Mouse (Mus musculus): ENCODE measurements around the gene Gm20388. TPM values are rescaled to one million over a fixed set of nuclear protein-coding genes. Genes with fewer than 3 reads are reported as not detected.

Gene Gm20388
- polyA plus RNA-seq, 1 experiment from 2014 or later, result not detected

GRCm38 (mm10) chr8:121255727-121256265 lies 1345.2 kb downstream of the Gm20388 start:
- no peak overlapping the region for H3K9ac ChIP-seq
- H3K27me3 ChIP-seq (ENCODE audit: control insufficient read depth, insufficient read depth, low read length), result peaks cover 8% of the 10 kb centered on the region; the same call in 1 of the 2 replicates
- ATAC-seq (ENCODE audit: low FRiP score) (no peak), DNase-seq (ENCODE audit: low spot score) (no peak)
- no peaks in the 10 kb centered on the region for H3K36me3 ChIP-seq (replicated peaks; ENCODE audit: control insufficient read depth, insufficient read depth)
- no peak overlapping the region for H3K27ac ChIP-seq
- H3K4me2 ChIP-seq (replicated peaks), result no peak overlapping the region
- no peaks in the 10 kb centered on the region for H3K9me3 ChIP-seq (ENCODE audit: control insufficient read depth, low read length)
- H3K4me1 ChIP-seq (replicated peaks; ENCODE audit: control insufficient read depth, insufficient read depth, low read length), result peaks cover 13% of the 10 kb centered on the region; the same call in 1 of the 2 replicates
- WGBS, result 40% methylated on average over 14 of the region's 14 CpGs
- no peak overlapping the region for H3K4me3 ChIP-seq (replicated peaks; ENCODE audit: low read length)

DNA sequence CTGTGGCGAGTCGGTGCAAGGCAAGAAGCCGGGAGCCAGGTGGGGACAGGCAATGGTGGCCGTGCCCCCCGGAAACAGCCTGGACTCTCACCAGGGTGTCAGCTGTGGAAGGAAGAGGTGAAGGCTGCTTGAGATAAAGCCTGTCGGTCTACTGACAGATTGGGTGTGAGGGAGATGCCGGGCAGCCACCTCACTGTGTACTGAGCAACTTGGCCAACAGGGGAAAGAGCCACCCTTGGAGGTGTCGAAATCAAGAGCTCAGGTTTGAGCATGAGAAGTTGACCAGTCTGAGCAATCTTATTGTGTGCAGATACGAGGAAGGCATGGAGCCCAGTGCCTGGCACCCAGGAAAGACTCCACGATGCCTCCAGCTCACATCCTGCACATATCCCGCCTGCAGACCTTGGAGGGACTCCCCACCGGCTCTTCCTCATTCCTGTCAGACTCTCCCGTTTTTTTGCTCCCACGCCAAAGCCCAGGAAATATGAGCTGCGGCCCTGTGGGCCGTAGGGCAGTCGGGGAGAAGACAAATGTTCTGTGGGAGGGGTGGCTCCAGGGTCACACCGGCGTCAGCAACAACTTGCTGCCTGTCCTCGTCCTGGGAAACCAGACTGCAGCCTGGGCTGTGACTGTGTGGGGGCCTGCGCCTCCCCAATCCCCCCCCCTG lies 1347.6 kb downstream of the Gm20388 start:
- H3K4me1 ChIP-seq (replicated peaks; ENCODE audit: control insufficient read depth, insufficient read depth, low read length), result peaks cover 9% of the 10 kb centered on the region; the same call in 1 of the 2 replicates
- no peaks in the 10 kb centered on the region for H3K9me3 ChIP-seq (ENCODE audit: control insufficient read depth, low read length)
- ATAC-seq (ENCODE audit: low FRiP score), result no peak
- DNase-seq (ENCODE audit: low spot score), result no peak
- WGBS, result 47% methylated on average over 21 of the region's 21 CpGs
- peaks cover 8% of the 10 kb centered on the region; the same call in 1 of the 2 replicates for H3K27me3 ChIP-seq (ENCODE audit: control insufficient read depth, insufficient read depth, low read length)
- no peak overlapping the region for H3K4me3 ChIP-seq (replicated peaks; ENCODE audit: low read length)
- H3K36me3 ChIP-seq (replicated peaks; ENCODE audit: control insufficient read depth, insufficient read depth), result no peaks in the 10 kb centered on the region
- H3K4me2 ChIP-seq (replicated peaks), result no peak overlapping the region
- H3K9ac ChIP-seq, result no peak overlapping the region
- H3K27ac ChIP-seq, result no peak overlapping the region

GRCm38 (mm10) chr8:121262728-121263389 lies 1352.2 kb downstream of the Gm20388 start:
- H3K9ac ChIP-seq, result no peak overlapping the region
- no peaks in the 10 kb centered on the region for H3K36me3 ChIP-seq (replicated peaks; ENCODE audit: control insufficient read depth, insufficient read depth)
- H3K4me3 ChIP-seq (replicated peaks; ENCODE audit: low read length), result no peak overlapping the region
- no peak for ATAC-seq (ENCODE audit: low FRiP score)
- H3K27me3 ChIP-seq (ENCODE audit: control insufficient read depth, insufficient read depth, low read length), result peaks cover 8% of the 10 kb centered on the region; the same call in 1 of the 2 replicates
- H3K4me2 ChIP-seq (replicated peaks), result no peak overlapping the region; the same call in 1 of the 2 replicates
- WGBS, result 85% methylated on average over 21 of the region's 21 CpGs
- no peaks in the 10 kb centered on the region for H3K9me3 ChIP-seq (ENCODE audit: control insufficient read depth, low read length)
- H3K4me1 ChIP-seq (replicated peaks; ENCODE audit: control insufficient read depth, insufficient read depth, low read length), result peaks cover 14% of the 10 kb centered on the region; the same call in 1 of the 2 replicates
- DNase-seq (ENCODE audit: low spot score), result no peak
- no peak overlapping the region for H3K27ac ChIP-seq

- Histone ChIP-seq H3K4me1 (replicated peaks; ENCODE audit: control insufficient read depth, insufficient read depth, low read length) (peaks cover 12% of the 10 kb centered on the region; the same call in 1 of the 2 replicates), H3K4me3 (replicated peaks; ENCODE audit: low read length) (no peak overlapping the region), H3K36me3 (replicated peaks; ENCODE audit: control insufficient read depth, insufficient read depth) (no peaks in the 10 kb centered on the region), H3K4me2 (replicated peaks) (peak overlapping the region; percentile 27; the same call in 1 of the 2 replicates), H3K9me3 (ENCODE audit: control insufficient read depth, low read length) (no peaks in the 10 kb centered on the region), H3K27ac (no peak overlapping the region), H3K27me3 (ENCODE audit: control insufficient read depth, insufficient read depth, low read length) (peaks cover 3% of the 10 kb centered on the region; the same call in 1 of the 2 replicates), H3K9ac (no peak overlapping the region)
- 49% methylated on average over 14 of the region's 14 CpGs for whole genome bisulfite sequencing
- ATAC-seq (ENCODE audit: low FRiP score) (no peak), DNase-seq (ENCODE audit: low spot score) (no peak)
Observed at GRCm38 (mm10) chr8:121263390-121263775, 1352.7 kb downstream of the Gm20388 start.

DNA sequence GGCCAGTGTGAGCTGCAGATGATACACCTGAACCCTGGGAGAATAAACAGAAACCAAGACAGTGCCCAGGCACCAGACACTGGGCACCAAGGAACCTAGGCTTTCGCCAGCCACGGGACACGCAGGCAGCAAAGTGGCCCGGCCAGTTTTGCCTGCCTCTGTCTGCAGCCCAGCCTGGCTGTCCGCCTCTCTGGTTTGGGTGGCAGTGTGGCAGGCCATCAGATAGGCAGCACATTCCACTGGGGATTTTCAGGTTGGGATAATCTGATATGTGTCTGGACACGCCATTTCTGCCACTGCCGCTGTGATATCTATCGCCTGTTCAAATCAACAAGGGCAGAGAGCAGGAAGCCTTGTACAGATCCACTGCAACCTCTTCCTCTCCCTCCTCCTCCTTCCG lies 1353.6 kb downstream of the Gm20388 start:
- H3K4me2 ChIP-seq (replicated peaks), result no peak overlapping the region
- no peak overlapping the region for H3K27ac ChIP-seq
- H3K27me3 ChIP-seq (ENCODE audit: control insufficient read depth, insufficient read depth, low read length), result no peaks in the 10 kb centered on the region
- 89% methylated on average over 9 of the region's 9 CpGs for WGBS
- H3K9me3 ChIP-seq (ENCODE audit: control insufficient read depth, low read length), result no peaks in the 10 kb centered on the region
- ATAC-seq (ENCODE audit: low FRiP score), result no peak
- H3K9ac ChIP-seq, result no peak overlapping the region
- no peak overlapping the region for H3K4me3 ChIP-seq (replicated peaks; ENCODE audit: low read length)
- DNase-seq (ENCODE audit: low spot score), result no peak
- no peaks in the 10 kb centered on the region for H3K36me3 ChIP-seq (replicated peaks; ENCODE audit: control insufficient read depth, insufficient read depth)
- 0 out of 2 replicates have a peak, but pooled peaks cover 6% of the 10 kb centered on the region for H3K4me1 ChIP-seq (replicated peaks; ENCODE audit: control insufficient read depth, insufficient read depth, low read length)

- DNase-seq (ENCODE audit: low spot score) (no peak), ATAC-seq (ENCODE audit: low FRiP score) (no peak)
- Histone ChIP-seq H3K4me1 (replicated peaks; ENCODE audit: control insufficient read depth, insufficient read depth, low read length) (no peaks in the 10 kb centered on the region), H3K36me3 (replicated peaks; ENCODE audit: control insufficient read depth, insufficient read depth) (no peaks in the 10 kb centered on the region), H3K27me3 (ENCODE audit: control insufficient read depth, insufficient read depth, low read length) (no peaks in the 10 kb centered on the region), H3K9ac (no peak overlapping the region), H3K4me3 (replicated peaks; ENCODE audit: low read length) (no peak overlapping the region), H3K27ac (no peak overlapping the region), H3K4me2 (replicated peaks) (no peak overlapping the region), H3K9me3 (ENCODE audit: control insufficient read depth, low read length) (no peaks in the 10 kb centered on the region)
- 72% methylated on average over 8 of the region's 8 CpGs for WGBS
Observed at GRCm38 (mm10) chr8:121271542-121271941, 1360.9 kb downstream of the Gm20388 start.

DNA sequence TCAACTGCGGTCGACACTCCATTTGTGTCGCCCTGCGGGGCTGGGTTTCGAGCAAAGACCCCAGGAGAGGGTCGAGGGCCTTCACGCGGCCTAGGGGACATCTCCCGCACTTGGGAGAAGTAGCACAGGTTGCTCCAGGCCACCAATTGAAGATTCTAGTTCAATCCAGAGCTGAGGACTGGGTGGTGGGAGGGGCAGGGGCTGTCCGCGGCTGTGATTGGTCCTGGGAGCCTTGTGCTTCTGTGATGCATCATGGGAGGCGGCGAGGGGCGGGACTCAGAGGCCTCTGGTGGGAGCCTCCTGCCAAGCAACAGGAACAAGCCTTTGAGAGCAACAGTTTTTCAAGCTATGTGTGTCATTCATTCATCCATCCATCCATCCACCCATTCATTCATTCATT lies 1362.6 kb downstream of the Gm20388 start:
- no peaks in the 10 kb centered on the region for H3K9me3 ChIP-seq (ENCODE audit: control insufficient read depth, low read length)
- H3K4me2 ChIP-seq (replicated peaks), result peak overlapping the region; percentile 30
- H3K27ac ChIP-seq, result no peak overlapping the region
- H3K4me3 ChIP-seq (replicated peaks; ENCODE audit: low read length), result no peak overlapping the region
- H3K36me3 ChIP-seq (replicated peaks; ENCODE audit: control insufficient read depth, insufficient read depth), result no peaks in the 10 kb centered on the region
- ATAC-seq (ENCODE audit: low FRiP score) (peak; percentile 72; the same call in 1 of the 2 replicates), DNase-seq (ENCODE audit: low spot score) (peak; percentile 44)
- WGBS, result 58% methylated on average over 14 of the region's 14 CpGs
- no peaks in the 10 kb centered on the region for H3K4me1 ChIP-seq (replicated peaks; ENCODE audit: control insufficient read depth, insufficient read depth, low read length)
- H3K27me3 ChIP-seq (ENCODE audit: control insufficient read depth, insufficient read depth, low read length), result no peaks in the 10 kb centered on the region
- H3K9ac ChIP-seq, result no peak overlapping the region

DNA sequence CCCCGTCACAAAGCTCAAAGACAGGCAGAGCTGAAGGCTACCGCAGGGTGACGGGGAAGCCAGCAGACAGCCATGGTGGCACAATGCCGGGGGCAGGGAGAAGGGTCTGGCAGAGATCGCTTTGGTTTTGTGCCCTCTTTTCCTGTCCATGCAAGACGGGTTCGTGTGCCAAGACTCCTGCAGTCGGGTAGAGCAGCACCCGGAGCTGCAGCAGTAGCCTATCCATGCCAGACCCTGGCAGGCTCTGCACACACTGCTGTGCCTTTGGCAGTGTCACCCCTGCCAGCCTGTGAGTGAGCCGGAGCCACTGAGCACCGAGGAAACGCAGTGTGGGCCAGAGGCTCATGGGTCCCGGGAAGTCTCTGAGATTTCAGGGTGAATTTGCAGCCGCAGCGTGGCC lies 1363.0 kb downstream of the Gm20388 start:
- WGBS, result 68% methylated on average over 15 of the region's 15 CpGs
- peak; percentile 35 for DNase-seq (ENCODE audit: low spot score)
- peak; percentile 58; the same call in 1 of the 2 replicates for ATAC-seq (ENCODE audit: low FRiP score)
- Histone ChIP-seq H3K27me3 (ENCODE audit: control insufficient read depth, insufficient read depth, low read length) (no peaks in the 10 kb centered on the region), H3K9me3 (ENCODE audit: control insufficient read depth, low read length) (no peaks in the 10 kb centered on the region), H3K27ac (no peak overlapping the region), H3K36me3 (replicated peaks; ENCODE audit: control insufficient read depth, insufficient read depth) (no peaks in the 10 kb centered on the region), H3K4me1 (replicated peaks; ENCODE audit: control insufficient read depth, insufficient read depth, low read length) (no peaks in the 10 kb centered on the region), H3K4me3 (replicated peaks; ENCODE audit: low read length) (no peak overlapping the region), H3K9ac (no peak overlapping the region), H3K4me2 (replicated peaks) (0 out of 2 replicates have a peak overlapping the region, but pooled peaks have one; percentile 0)

DNA sequence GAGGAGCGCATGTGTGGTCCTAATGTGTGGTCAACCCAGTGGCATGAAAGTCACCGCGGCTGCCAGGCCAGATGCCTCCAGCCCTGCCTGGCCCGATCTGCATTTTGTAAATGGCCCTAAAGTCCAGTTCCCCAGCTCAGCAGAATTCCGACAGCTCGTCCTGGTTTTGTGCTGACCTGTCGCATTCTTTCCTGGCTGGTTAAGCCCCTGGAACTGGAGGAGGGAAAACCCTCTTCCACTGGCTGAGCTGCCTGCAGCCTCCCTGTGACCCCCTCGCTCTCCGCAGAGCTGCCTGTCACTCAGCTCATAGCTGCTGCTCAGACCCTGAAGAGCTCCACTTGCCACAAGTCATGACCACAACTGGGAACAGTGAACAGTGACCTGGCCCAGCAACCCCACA lies 1369.8 kb downstream of the Gm20388 start:
- 56% methylated on average over 9 of the region's 9 CpGs for WGBS
- no peak overlapping the region for H3K9ac ChIP-seq
- ATAC-seq (ENCODE audit: low FRiP score) (no peak), DNase-seq (ENCODE audit: low spot score) (no peak)
- H3K4me3 ChIP-seq (replicated peaks; ENCODE audit: low read length), result no peak overlapping the region
- H3K36me3 ChIP-seq (replicated peaks; ENCODE audit: control insufficient read depth, insufficient read depth), result no peaks in the 10 kb centered on the region
- H3K4me1 ChIP-seq (replicated peaks; ENCODE audit: control insufficient read depth, insufficient read depth, low read length), result no peaks in the 10 kb centered on the region
- no peak overlapping the region for H3K4me2 ChIP-seq (replicated peaks)
- no peaks in the 10 kb centered on the region for H3K27me3 ChIP-seq (ENCODE audit: control insufficient read depth, insufficient read depth, low read length)
- no peak overlapping the region for H3K27ac ChIP-seq
- no peaks in the 10 kb centered on the region for H3K9me3 ChIP-seq (ENCODE audit: control insufficient read depth, low read length)
